Mouse (Mus musculus): ENCODE results near the gene Tiam1.

Tiam1 gene

GRCm38 (mm10) chr16:89882477-89883234 lies 260.9 kb downstream of the Tiam1 start:
- DNase-seq (ENCODE audit: low read depth), result no peak

GRCm38 (mm10) chr16:89877206-89877605 lies 266.4 kb downstream of the Tiam1 start:
- DNase-seq (ENCODE audit: low read depth), result no peak

DNA sequence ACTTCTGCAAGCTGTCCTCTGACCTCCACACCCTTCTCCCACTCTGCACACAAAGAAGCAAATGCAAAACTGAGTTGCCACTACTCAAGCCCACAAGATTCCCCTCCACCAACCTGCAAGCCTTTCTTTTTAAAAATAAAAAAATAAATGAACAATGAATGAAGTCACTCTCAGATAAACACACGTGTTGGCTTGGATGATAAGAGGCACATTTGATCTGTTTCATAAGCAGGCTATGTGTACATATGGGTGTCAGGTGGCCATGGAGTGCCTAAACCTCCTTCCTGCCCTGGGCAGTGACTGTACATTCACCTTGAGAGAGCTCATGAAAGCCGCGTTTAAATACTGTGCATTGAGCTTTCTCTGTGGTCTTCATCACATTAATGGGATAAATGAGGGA lies 267.5 kb downstream of the Tiam1 start:
- DNase-seq (ENCODE audit: low read depth), result no peak

DNA sequence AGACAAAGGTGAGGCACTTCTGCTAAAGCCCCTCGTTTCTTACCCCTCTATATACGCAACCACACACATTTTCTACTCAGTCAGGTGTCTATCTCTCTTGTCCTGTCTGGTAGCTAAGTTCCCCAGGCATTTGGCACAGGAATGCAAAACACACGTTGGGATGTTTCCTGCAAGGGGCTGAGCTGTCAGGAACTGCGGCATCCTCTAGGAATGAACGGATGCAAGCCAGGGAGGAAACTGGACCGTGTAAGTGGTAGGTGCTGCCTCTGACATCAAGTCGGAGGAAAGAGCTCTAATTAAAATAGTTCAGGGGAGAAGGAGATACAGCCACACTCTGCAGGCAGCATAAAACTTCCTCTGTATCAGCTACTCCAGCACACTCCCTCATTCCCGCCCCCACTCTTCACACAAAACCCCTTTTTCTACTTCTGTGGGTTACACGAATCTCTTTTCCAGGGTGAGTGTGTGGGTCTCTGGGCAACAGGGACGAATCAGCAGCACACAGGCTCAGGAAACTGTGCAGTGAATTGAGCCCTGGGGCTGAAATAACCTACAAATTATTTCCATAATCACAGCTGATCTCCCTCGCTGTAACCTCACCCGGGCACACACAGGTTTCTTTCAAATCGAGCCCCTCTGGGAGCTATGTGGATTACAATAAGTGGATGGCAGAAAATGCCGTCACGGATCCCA lies 269.4 kb downstream of the Tiam1 start:
- no peak for DNase-seq (ENCODE audit: low read depth)

DNA sequence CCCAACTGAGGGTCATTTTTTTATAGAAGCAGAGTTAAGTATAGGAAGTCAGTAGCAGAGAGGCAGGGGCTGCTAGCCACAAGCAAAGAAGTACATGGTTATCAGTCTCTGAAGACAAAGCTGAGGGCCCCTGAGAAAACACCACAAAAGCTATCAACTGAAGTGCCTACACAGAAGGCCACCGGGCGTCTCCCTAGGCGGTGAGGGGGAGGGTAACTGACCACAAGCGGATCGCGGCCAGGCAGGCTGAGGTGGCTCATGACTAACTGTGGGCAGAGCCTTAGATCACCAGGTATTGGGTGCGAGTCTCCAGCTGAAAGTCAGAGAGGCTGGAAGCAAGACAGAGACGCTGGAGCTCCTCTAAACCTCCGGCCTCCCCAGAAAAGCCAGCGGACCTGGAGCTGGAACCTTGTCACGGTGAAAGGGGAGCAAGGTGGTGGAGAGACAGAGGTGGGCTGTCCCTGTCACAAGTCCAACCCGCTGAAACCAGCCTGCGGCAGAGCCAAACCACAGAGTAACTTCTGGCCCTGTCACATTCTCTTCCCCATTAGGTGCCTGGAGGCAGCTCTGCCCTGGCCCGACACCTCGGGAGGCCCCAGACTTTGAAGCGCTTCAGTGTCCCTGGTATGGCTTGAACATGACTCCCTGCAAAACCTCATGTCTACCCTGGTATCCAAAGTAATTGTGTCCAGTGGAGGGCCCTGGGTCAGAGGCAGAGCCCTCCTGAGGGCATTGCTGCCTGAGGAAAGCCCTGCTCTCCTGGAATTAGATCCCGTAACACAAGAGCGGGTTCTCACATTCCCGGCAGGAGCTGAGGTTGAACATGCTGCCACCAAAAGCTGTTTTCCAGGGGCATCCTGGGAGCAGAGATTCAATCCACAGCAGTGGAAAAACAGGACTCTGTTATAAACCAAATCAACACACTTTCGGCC lies 271.3 kb downstream of the Tiam1 start:
- no peak for DNase-seq (ENCODE audit: low read depth)

GRCm38 (mm10) chr16:89871382-89871781 lies 272.2 kb downstream of the Tiam1 start:
- no peak for DNase-seq (ENCODE audit: low read depth)

DNA sequence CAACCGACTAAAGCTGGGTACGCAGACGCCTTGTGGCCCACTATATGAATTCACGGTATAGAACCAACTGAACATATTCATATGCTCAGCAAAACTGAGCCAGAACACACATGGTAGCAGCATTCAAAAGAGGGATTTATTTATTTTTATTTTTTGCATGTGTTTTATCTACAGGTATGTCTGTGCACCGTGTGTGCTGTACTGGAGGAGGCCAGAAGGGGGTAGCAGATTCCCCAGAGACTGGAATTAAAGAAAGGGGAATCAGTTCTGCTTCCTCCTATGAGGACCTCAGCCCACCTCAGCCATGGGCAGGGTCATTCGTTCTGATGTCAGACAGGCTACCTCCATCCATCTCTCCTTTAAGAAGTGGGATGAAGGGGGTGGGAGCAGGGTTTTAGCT lies 273.5 kb downstream of the Tiam1 start:
- no peak for DNase-seq (ENCODE audit: low read depth)

DNA sequence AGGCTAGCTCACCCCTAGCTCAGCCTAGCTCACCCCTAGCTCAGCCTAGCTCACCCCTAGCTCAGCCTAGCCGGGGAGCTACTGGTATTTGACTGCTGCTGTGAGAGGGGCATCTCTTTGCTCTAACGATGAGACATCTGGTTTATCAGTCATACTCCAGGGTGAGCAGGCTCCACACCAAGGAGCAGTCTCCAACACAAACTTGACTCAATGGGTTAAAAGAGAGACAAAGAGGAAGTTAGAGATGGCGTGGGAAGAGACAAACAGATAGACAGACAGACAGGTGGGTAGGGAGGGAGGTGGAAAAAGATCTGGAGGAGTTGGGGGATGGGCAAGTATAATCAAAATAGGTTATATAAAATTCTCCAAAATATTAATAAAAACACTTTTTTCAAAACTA lies 275.1 kb downstream of the Tiam1 start:
- DNase-seq (ENCODE audit: low read depth), result no peak

- DNase-seq (ENCODE audit: low read depth), result no peak
Observed at GRCm38 (mm10) chr16:89867212-89867829, 276.2 kb downstream of the Tiam1 start.

GRCm38 (mm10) chr16:89865136-89865535 lies 278.4 kb downstream of the Tiam1 start:
- no peak for DNase-seq (ENCODE audit: low read depth)

DNA sequence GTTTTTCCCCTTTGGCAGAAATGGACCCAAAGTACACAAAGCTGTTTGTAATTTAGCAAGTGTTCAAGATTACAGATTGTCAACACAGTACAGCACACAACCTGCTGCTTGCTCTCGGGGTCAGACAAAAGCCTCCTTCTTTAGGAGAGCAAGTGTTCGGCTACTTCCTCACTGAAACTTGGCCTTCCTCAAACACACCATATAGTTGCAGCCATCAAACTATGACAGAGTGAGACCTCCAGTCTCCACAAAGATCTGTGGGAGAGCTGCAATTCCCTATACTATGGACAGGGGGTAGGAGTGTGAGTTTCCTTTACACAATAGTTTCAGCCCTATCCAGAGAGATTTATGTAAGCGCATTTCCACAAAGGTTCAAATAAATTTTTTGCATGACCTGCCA lies 278.9 kb downstream of the Tiam1 start:
- no peak for DNase-seq (ENCODE audit: low read depth)

DNA sequence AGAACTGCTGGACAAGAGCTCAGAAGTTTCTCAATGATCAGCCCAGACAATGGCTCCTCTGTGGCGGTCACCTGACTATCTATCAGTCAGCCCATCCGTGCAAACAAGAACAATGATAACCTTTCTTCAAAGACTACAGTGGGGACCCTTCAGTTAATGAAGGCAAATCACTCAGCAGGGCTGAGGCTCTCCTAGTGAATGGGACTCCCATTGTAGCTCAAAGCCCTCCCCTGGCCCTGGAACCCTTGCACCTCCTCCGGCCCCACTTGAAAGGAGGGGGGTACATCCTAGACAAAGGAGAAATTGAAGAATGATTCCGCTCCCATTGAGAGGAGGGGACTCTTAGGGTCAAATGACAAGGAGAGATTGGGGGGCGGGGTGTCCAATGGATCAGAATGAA lies 280.3 kb downstream of the Tiam1 start:
- DNase-seq (ENCODE audit: low read depth), result no peak

DNA sequence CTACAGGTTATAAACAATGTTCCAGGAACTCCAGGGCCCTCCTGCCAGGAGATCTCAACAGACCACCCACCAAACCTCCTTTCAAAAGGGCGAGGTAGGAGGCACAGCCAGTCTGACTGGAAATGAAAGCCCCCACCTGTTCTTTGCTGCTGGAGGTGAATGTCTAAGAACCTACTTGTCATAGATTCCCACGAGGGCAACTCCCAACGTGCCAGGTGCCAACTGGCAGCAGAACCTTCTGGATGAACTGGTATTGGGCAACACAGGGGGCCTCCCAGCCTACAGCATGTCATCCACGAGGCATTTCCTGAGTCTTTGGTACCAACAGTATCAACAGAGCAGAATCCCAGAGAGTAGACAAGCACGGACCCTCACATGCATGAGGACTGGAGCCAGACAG lies 282.0 kb downstream of the Tiam1 start:
- DNase-seq (ENCODE audit: low read depth), result no peak

DNA sequence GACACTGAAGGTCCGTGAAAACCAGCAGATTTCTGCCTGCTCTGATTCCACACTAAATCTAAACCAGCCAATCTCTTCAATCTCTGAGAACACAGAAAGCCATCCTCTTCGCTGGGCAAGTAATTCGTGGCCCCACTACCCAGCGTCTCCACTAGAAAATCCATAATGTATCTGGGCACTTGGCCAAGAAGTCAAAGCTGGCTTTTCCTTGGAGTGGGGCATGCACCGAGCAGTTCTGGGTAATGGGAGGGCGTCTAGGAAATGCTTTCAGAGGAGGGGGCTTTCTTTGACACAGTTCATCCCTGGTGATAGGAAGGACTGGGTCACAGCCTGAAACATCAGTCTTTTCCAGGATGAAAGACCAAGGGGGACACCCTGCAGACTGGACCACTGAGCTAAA lies 282.9 kb downstream of the Tiam1 start:
- DNase-seq (ENCODE audit: low read depth), result no peak

GRCm38 (mm10) chr16:89857666-89858065 lies 285.9 kb downstream of the Tiam1 start:
- DNase-seq (ENCODE audit: low read depth), result no peak

GRCm38 (mm10) chr16:89854731-89855130 lies 288.8 kb downstream of the Tiam1 start:
- no peak for DNase-seq (ENCODE audit: low read depth)

DNA sequence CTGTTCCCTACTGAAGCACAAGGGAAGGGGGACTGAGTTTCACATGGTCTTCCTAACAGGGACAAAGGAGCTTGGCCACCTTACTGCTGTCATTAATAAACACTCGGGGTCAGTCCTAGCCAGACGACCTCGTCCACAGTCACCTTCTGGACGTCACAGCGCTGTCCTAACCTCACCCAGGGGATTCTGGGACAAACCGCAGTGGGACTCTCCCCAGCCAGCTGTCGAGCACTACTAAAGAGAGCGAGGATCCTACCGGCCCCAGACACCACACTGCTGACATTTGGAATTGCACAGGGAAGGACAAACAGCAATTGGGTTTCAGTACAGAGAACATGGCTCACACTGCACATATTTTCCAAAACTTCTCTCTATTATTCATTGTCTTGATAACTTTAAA lies 292.2 kb downstream of the Tiam1 start:
- no peak for DNase-seq (ENCODE audit: low read depth)

GRCm38 (mm10) chr16:89848651-89849597 lies 294.6 kb downstream of the Tiam1 start:
- peak; percentile 21 for DNase-seq (ENCODE audit: low read depth)

GRCm38 (mm10) chr16:89848179-89848578 lies 295.4 kb downstream of the Tiam1 start:
- no peak for DNase-seq (ENCODE audit: low read depth)

GRCm38 (mm10) chr16:89845461-89845860 lies 298.1 kb downstream of the Tiam1 start:
- no peak for DNase-seq (ENCODE audit: low read depth)

- DNase-seq (ENCODE audit: low read depth), result peak; percentile 60
Observed at GRCm38 (mm10) chr16:89844580-89844979, 299.0 kb downstream of the Tiam1 start.
